Mouse (Mus musculus) neural tube, postnatal 0 days (tissue): Measurements from ENCODE around the gene Pan3. TPM values are rescaled to one million over a fixed set of nuclear protein-coding genes. Genes with fewer than 3 reads are reported as not detected.

Source experiments
- polyA plus RNA-seq: library from polyadenylated mRNA; unstranded; fragments of >200 nt; fragmentation: Nextera tagmentation; extraction: Ambion mirVana; gene quantifications from 2 replicates; pipeline ENCODE4 v1.2.1, GENCODE M21; 2015

Pan3 gene
- 42.4 and 51.2 TPM in 2 replicates for polyA plus RNA-seq

GRCm38 (mm10) chr5:147429535-147430305 lies at the start of gene Pan3:
TSS of gene Pan3 (plus strand) at chr5:147430161.

GRCm38 (mm10) chr5:147399843-147400504 lies 30.0 kb upstream of the Pan3 start, which contains the start of gene Flt3:
TSS of gene Flt3 (minus strand) at chr5:147400489.

Other genes starting within 250 kb of the Pan3 start
- 1.2 and 1.5 TPM in 2 replicates for gene Gsx1, start 241.5 kb upstream of the Pan3 start, polyA plus RNA-seq
- not detected in 2 replicates for gene Pdx1, start 160.2 kb upstream of the Pan3 start, polyA plus RNA-seq
- gene Cdx2, start 122.9 kb upstream of the Pan3 start, polyA plus RNA-seq, result not detected in 2 replicates
- not detected in 2 replicates for gene Urad, start 107.7 kb upstream of the Pan3 start, polyA plus RNA-seq
- 4.9 and 5.2 TPM in 2 replicates for gene Flt3, start 29.7 kb upstream of the Pan3 start, polyA plus RNA-seq